Mouse (Mus musculus): ENCODE data around the gene Crk. TPM values are rescaled to one million over a fixed set of nuclear protein-coding genes. Genes with fewer than 3 reads are reported as not detected.

The Crk gene
- total RNA-seq, 2 experiments from 2014 or later: 50.3 to 60.6 TPM

- DNase-seq (ENCODE audit: low spot score): no peak
Measured at GRCm38 (mm10) chr11:75735462-75736252, 56.6 kb downstream of the Crk start.

GRCm38 (mm10) chr11:75736978-75737377, 57.9 kb downstream of the Crk start:
- DNase-seq (ENCODE audit: low spot score): no peak

DNA sequence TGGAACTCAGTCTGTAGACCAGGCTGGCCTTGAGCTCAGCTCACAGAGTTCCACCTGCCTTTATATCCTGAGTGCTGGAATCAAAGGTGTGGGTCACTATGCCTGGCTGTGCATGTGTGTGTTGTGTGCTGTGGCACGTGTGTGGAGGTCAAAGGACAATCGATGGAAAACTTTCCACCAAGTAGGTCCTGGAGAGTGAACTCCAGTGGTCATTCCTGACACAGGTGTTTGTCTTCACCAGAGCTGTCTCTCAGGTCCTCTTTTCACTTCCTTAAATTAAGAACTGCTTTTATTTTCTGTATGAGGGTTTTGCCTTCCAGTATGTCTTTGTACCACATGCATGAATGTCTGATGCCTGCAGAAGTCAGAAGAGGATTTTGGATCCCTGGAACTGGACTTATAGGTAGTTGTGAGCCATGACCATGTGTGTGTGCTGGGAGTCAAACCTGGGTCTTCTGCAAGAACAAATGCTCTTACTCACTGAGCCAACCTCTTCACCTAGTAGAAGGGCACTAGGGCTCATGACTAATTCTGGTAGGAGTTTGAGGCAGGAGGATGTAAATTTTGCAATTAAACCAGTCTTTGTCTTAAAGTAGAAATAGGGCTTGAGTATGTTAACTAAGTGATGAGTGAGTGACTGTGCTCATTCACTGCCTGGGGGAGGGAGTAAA, 58.9 kb downstream of the Crk start:
- no peak for DNase-seq (ENCODE audit: low spot score)

GRCm38 (mm10) chr11:75738477-75738821, 59.4 kb downstream of the Crk start:
- no peak for DNase-seq (ENCODE audit: low spot score)

DNA sequence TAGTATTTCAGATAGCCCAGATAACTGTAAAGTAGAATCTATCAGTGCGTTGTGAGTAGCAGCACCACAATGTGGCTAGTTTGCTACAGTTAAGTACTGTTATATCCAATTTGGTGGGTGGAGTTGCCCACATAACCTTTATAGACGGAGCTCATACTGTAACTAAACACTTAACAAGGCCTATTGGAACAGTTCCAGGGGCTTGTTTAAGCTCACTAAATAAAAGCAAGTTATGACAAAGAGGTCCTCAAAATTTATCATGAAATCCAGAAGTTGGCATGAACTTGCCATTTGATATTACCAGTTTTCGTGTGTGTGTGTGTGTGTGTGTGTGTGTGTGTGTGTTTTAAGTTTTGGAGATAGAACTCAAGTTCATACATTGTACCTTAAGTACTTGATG, 61.1 kb downstream of the Crk start:
- no peak for DNase-seq (ENCODE audit: low spot score)

DNA sequence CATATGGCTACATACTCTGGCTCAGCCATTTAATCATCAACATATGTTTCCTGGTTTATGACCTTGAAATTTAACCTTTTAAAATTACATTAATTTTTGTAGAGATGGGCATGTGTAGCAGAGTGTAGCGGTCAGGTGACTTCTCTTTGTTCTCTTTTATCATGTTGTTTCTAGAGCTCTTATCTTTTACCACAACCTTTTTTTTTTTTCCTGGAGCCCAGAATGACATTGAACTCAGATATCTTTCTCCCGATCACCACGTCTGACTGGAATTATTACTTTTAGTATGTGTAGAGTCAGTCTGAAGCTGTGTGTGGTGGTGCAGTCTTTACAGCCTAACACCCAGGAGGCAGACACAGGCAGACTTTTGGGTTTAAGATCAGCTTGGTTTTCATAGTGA, 62.6 kb downstream of the Crk start:
- DNase-seq (ENCODE audit: low spot score): no peak

DNA sequence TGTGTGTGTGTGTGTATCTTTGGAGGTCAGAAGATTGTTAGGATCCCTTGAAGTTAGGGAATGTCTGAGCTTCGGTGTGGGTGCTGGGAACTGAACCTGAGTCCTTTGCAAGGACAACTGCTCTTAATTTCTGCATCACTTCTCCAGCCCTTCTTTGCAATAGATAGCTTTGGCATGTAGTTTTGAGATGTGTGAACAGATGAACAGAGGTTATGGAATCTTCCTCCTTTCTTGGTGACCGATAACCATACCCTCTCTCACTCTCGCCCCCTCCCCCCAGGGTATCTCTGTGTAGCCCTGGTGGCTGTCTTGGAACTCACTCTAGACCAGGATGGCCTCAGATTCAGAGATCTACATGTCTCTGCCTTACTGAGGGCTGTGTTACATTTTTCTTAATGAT, 65.7 kb downstream of the Crk start:
- no peak for DNase-seq (ENCODE audit: low spot score)

GRCm38 (mm10) chr11:75750537-75750936, 71.5 kb downstream of the Crk start:
- DNase-seq (ENCODE audit: low spot score): no peak

- no peak for DNase-seq (ENCODE audit: low spot score)
Measured at GRCm38 (mm10) chr11:75751082-75751481, 72.0 kb downstream of the Crk start.

Other genes with a start within 250 kb of the Crk start
- gene Serpinf2, start 239.7 kb upstream of the Crk start, total RNA-seq (2021): under 1 TPM in 1 of 2 experiments, not detected in 1; 0.36 TPM
- gene Wdr81, start 224.5 kb upstream of the Crk start, total RNA-seq (2021): 1 to 10 TPM; 4.5 to 5.5 TPM
- 1 to 10 TPM; 2.6 to 2.9 TPM for gene Tlcd2, start 217.5 kb upstream of the Crk start, total RNA-seq (2021)
- 10 to 100 TPM; 70.1 to 70.9 TPM for gene Prpf8, start 192.4 kb upstream of the Crk start, total RNA-seq (2021)
- gene Rilp, start 169.2 kb upstream of the Crk start, total RNA-seq (2021): 10 to 100 TPM; 31.5 to 32.4 TPM
- 1 to 10 TPM; 2.4 to 3.3 TPM for gene Scarf1, start 165.7 kb upstream of the Crk start, total RNA-seq (2021)
- 10 to 100 TPM; 24.0 to 32.2 TPM for gene Slc43a2, start 147.6 kb upstream of the Crk start, total RNA-seq (2021)
- 100 to 1,000 TPM; 168 to 172 TPM for gene Pitpna, start 91.2 kb upstream of the Crk start, total RNA-seq (2021)
- gene Inpp5k, start 48.3 kb upstream of the Crk start, total RNA-seq (2021): 10 to 100 TPM; 24.6 to 25.0 TPM
- gene Myo1c, start 28.8 kb upstream of the Crk start, total RNA-seq (2021): 10 to 100 TPM; 32.6 to 40.7 TPM
- gene Ywhae, start 53.6 kb downstream of the Crk start, total RNA-seq (2021): 100 to 1,000 TPM; 517 to 578 TPM
- gene Doc2b, start 116.8 kb downstream of the Crk start, total RNA-seq (2021): 1 to 10 TPM in 1 of 2 experiments, under 1 TPM in 1; 0.45 to 2.7 TPM